Mouse (Mus musculus): ENCODE data around the gene Sema3g. TPM values are rescaled to one million over a fixed set of nuclear protein-coding genes. Genes with fewer than 3 reads are reported as not detected.

Sema3g gene
- polyA plus RNA-seq, 1 experiment from 2014 or later: 0.73 TPM

- no peak for ATAC-seq (ENCODE audit: insufficient read depth, low FRiP score, low read depth)
- Histone ChIP-seq H3K36me3 (peaks cover 93% of the 10 kb centered on the region), H3K9ac (no peak overlapping the region), H3K4me3 (replicated peaks) (no peak overlapping the region), H3K4me2 (no peak overlapping the region), H3K9me3 (no peaks in the 10 kb centered on the region), H3K4me1 (no peaks in the 10 kb centered on the region), H3K27me3 (replicated peaks) (no peaks in the 10 kb centered on the region), H3K27ac (no peak overlapping the region; the same call in 1 of the 2 replicates)
- 57% methylated on average over 2 of the region's 2 CpGs for WGBS
Observed at GRCm38 (mm10) chr14:31182786-31183290, 34.8 kb upstream of the Sema3g start.

- Histone ChIP-seq H3K4me1 (no peaks in the 10 kb centered on the region), H3K4me2 (no peak overlapping the region), H3K27ac (no peak overlapping the region; the same call in 1 of the 2 replicates), H3K27me3 (replicated peaks) (no peaks in the 10 kb centered on the region), H3K4me3 (replicated peaks) (no peak overlapping the region), H3K36me3 (peaks cover 95% of the 10 kb centered on the region), H3K9me3 (no peaks in the 10 kb centered on the region), H3K9ac (no peak overlapping the region)
- WGBS: 84% methylated on average over 5 of the region's 5 CpGs
- no peak for ATAC-seq (ENCODE audit: insufficient read depth, low FRiP score, low read depth)
Observed at GRCm38 (mm10) chr14:31183541-31183940, 34.1 kb upstream of the Sema3g start.

DNA sequence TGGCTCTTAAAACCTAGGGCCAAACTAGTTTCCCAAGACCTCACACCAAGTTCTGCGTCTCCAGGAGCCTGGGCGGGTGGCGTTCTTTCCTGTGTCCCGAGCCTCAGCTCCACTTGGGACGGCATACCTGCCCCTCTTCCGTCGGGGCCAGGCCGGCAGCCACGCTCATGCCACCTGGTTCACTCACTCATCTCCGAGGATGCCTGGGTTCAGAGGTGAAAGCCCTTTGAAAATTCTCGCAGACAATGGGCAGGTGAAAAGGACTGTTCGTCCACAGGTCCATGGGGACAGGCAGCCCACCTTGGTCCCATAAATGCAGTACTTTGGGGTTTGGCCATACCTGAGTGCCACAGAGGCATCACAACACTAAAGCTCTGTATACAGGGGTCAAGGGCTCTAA, 33.5 kb upstream of the Sema3g start:
- Histone ChIP-seq H3K9me3 (no peaks in the 10 kb centered on the region), H3K36me3 (peaks cover 94% of the 10 kb centered on the region), H3K4me2 (no peak overlapping the region), H3K27me3 (replicated peaks) (no peaks in the 10 kb centered on the region), H3K9ac (no peak overlapping the region), H3K4me1 (no peaks in the 10 kb centered on the region), H3K27ac (no peak overlapping the region), H3K4me3 (replicated peaks) (no peak overlapping the region)
- no peak for ATAC-seq (ENCODE audit: insufficient read depth, low FRiP score, low read depth)
- WGBS: 89% methylated on average over 12 of the region's 12 CpGs

GRCm38 (mm10) chr14:31186656-31187055, 31.0 kb upstream of the Sema3g start:
- Histone ChIP-seq H3K9me3 (no peaks in the 10 kb centered on the region), H3K4me3 (replicated peaks) (no peak overlapping the region), H3K27me3 (replicated peaks) (no peaks in the 10 kb centered on the region), H3K27ac (no peak overlapping the region), H3K9ac (no peak overlapping the region), H3K4me1 (no peaks in the 10 kb centered on the region), H3K36me3 (peaks cover 96% of the 10 kb centered on the region), H3K4me2 (no peak overlapping the region)
- 75% methylated on average over 4 of the region's 4 CpGs for WGBS
- no peak for ATAC-seq (ENCODE audit: insufficient read depth, low FRiP score, low read depth)

GRCm38 (mm10) chr14:31188771-31189181, 28.9 kb upstream of the Sema3g start:
- Histone ChIP-seq H3K27ac (peak overlapping the region; percentile 33; the same call in 1 of the 2 replicates), H3K4me3 (replicated peaks) (no peak overlapping the region), H3K4me1 (no peaks in the 10 kb centered on the region), H3K27me3 (replicated peaks) (no peaks in the 10 kb centered on the region), H3K4me2 (no peak overlapping the region), H3K9ac (no peak overlapping the region), H3K9me3 (no peaks in the 10 kb centered on the region), H3K36me3 (peaks cover 84% of the 10 kb centered on the region)
- ATAC-seq (ENCODE audit: insufficient read depth, low FRiP score, low read depth): no peak
- WGBS: 66% methylated on average over 6 of the region's 6 CpGs

- H3K9ac ChIP-seq: no peak overlapping the region
- H3K36me3 ChIP-seq: peaks cover 79% of the 10 kb centered on the region
- ATAC-seq (ENCODE audit: insufficient read depth, low FRiP score, low read depth): no peak
- H3K4me2 ChIP-seq: no peak overlapping the region
- H3K4me1 ChIP-seq: no peaks in the 10 kb centered on the region
- no peaks in the 10 kb centered on the region for H3K27me3 ChIP-seq (replicated peaks)
- no peak overlapping the region for H3K4me3 ChIP-seq (replicated peaks)
- WGBS: 80% methylated on average over 3 of the region's 3 CpGs
- H3K9me3 ChIP-seq: no peaks in the 10 kb centered on the region
- peak overlapping the region; percentile 33; the same call in 1 of the 2 replicates for H3K27ac ChIP-seq
Observed at GRCm38 (mm10) chr14:31189348-31189747, 28.3 kb upstream of the Sema3g start.

- Histone ChIP-seq H3K4me3 (replicated peaks) (no peak overlapping the region), H3K36me3 (peaks cover 63% of the 10 kb centered on the region), H3K9me3 (no peaks in the 10 kb centered on the region), H3K4me2 (no peak overlapping the region), H3K9ac (no peak overlapping the region), H3K27ac (no peak overlapping the region), H3K4me1 (0 out of 2 replicates have a peak, but pooled peaks cover 4% of the 10 kb centered on the region), H3K27me3 (replicated peaks) (no peaks in the 10 kb centered on the region)
- no peak for ATAC-seq (ENCODE audit: insufficient read depth, low FRiP score, low read depth)
- 61% methylated on average over 2 of the region's 2 CpGs for whole genome bisulfite sequencing
Observed at GRCm38 (mm10) chr14:31191936-31192335, 25.7 kb upstream of the Sema3g start.

DNA sequence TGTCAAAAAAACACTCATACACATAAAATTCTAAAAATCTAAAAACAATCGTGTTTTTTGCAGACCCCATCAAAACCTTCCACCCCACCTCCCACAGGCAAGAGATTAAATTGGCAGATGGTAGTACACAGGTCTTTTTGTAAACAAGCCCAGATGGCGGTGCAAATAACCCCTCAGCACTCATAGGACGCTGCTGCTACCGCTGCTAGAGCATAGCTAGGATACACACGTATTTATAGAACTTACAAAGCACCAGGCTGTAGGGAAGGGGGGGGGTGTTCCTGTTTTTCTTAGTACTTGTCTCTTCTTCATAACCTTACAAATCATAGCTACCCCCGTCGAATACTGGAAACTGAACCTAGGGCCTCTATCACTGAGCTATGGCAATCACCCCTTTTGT, 23.9 kb upstream of the Sema3g start:
- 74% methylated on average over 7 of the region's 7 CpGs for WGBS
- H3K9me3 ChIP-seq: no peaks in the 10 kb centered on the region
- H3K4me2 ChIP-seq: no peak overlapping the region
- no peak overlapping the region for H3K27ac ChIP-seq
- peaks cover 46% of the 10 kb centered on the region for H3K36me3 ChIP-seq
- H3K9ac ChIP-seq: no peak overlapping the region
- no peaks in the 10 kb centered on the region for H3K27me3 ChIP-seq (replicated peaks)
- H3K4me3 ChIP-seq (replicated peaks): no peak overlapping the region
- H3K4me1 ChIP-seq: 0 out of 2 replicates have a peak, but pooled peaks cover 4% of the 10 kb centered on the region
- ATAC-seq (ENCODE audit: insufficient read depth, low FRiP score, low read depth): no peak

DNA sequence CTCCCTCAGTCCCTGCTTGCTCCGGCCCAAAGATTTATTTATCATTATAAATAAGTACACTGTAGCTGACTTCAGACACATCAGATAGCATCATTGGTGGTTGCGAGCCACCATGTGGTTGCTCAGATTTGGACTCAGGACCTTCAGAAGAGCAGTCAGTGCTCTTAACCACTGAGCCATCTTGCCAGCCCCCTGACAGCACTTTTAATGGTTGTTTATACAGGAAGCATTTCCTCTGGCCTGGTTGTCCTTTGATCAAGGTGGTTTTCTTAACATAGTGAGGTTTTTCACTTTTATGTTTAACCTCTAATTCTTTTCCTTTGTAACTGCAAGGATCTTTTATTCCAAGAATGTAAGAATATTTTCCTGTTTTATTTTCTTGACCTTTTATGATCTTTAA, 23.2 kb upstream of the Sema3g start:
- peaks cover 40% of the 10 kb centered on the region for H3K36me3 ChIP-seq
- 0 out of 2 replicates have a peak, but pooled peaks cover 4% of the 10 kb centered on the region for H3K4me1 ChIP-seq
- 84% methylated on average over 2 of the region's 2 CpGs for WGBS

GRCm38 (mm10) chr14:31194891-31195513, 22.7 kb upstream of the Sema3g start:
- peaks cover 34% of the 10 kb centered on the region for H3K36me3 ChIP-seq
- H3K4me3 ChIP-seq (replicated peaks): no peak overlapping the region
- H3K9me3 ChIP-seq: no peaks in the 10 kb centered on the region
- no peaks in the 10 kb centered on the region for H3K27me3 ChIP-seq (replicated peaks)
- H3K9ac ChIP-seq: no peak overlapping the region
- 0 out of 2 replicates have a peak, but pooled peaks cover 4% of the 10 kb centered on the region for H3K4me1 ChIP-seq
- H3K27ac ChIP-seq: no peak overlapping the region
- 68% methylated on average over 14 of the region's 14 CpGs for WGBS
- H3K4me2 ChIP-seq: no peak overlapping the region
- ATAC-seq (ENCODE audit: insufficient read depth, low FRiP score, low read depth): no peak

More for the DNA sequence above, 23.2 kb upstream of the Sema3g start:
- Histone ChIP-seq H3K9me3 (no peaks in the 10 kb centered on the region), H3K27me3 (replicated peaks) (no peaks in the 10 kb centered on the region), H3K27ac (no peak overlapping the region), H3K9ac (no peak overlapping the region), H3K4me2 (no peak overlapping the region), H3K4me3 (replicated peaks) (no peak overlapping the region)
- ATAC-seq (ENCODE audit: insufficient read depth, low FRiP score, low read depth): no peak

GRCm38 (mm10) chr14:31195521-31195920, 22.1 kb upstream of the Sema3g start:
- no peaks in the 10 kb centered on the region for H3K9me3 ChIP-seq
- 91% methylated on average over 4 of the region's 4 CpGs for WGBS
- H3K27me3 ChIP-seq (replicated peaks): no peaks in the 10 kb centered on the region
- H3K36me3 ChIP-seq: peaks cover 29% of the 10 kb centered on the region
- 0 out of 2 replicates have a peak, but pooled peaks cover 4% of the 10 kb centered on the region for H3K4me1 ChIP-seq
- no peak overlapping the region for H3K4me2 ChIP-seq
- H3K9ac ChIP-seq: no peak overlapping the region
- H3K4me3 ChIP-seq (replicated peaks): no peak overlapping the region
- no peak overlapping the region for H3K27ac ChIP-seq
- ATAC-seq (ENCODE audit: insufficient read depth, low FRiP score, low read depth): no peak

DNA sequence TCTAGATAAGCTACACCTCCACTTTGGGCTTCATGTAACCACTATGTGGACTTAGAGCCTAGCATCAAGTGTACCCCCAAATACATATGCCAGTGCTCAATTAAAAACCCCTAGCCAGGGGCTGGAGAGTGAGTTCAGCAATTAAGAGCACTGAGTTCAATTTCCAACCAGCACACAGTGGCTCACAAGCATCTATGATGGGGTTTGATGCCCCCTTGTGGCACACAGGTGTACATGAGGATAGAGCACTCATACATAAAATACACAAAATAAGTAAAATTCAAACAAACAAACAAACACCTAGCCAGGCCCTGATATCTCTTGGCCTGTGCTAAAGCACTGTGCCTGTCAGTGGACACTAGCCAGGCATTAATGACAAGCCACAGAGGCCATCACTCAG, 21.7 kb upstream of the Sema3g start:
- no peak for ATAC-seq (ENCODE audit: insufficient read depth, low FRiP score, low read depth)
- no peaks in the 10 kb centered on the region for H3K27me3 ChIP-seq (replicated peaks)
- peaks cover 25% of the 10 kb centered on the region for H3K36me3 ChIP-seq
- no peaks in the 10 kb centered on the region for H3K9me3 ChIP-seq
- H3K4me1 ChIP-seq: 0 out of 2 replicates have a peak, but pooled peaks cover 4% of the 10 kb centered on the region
- H3K4me3 ChIP-seq (replicated peaks): no peak overlapping the region
- H3K4me2 ChIP-seq: no peak overlapping the region
- H3K9ac ChIP-seq: no peak overlapping the region
- H3K27ac ChIP-seq: no peak overlapping the region

Measured in stomach, embryonic 15.5 days (tissue).